Mouse (Mus musculus): ENCODE results near the gene Prrc2a. TPM values are rescaled to one million over a fixed set of nuclear protein-coding genes. Genes with fewer than 3 reads are reported as not detected.

Gene Prrc2a
- polyA plus RNA-seq, 1 experiment from 2014 or later: 173 TPM

DNA sequence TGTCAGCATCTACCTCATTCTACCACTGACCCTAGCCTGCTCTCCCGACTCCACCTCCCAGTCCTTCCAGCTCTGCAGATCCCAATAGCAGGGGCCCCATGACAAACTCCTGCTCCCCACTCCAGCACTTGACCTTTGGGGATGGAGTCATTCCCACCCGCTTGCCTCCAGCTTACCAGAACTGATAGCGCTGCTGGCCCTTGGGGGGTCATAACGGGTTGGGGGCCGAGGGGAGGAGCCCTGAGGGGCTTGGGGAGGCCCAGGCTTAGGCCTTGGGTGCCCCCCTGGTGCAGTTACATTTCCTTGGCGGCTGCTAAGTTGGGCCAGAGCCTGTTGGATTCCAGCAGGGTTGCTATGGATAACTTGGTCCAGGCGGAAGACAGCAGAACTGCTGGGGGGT lies 10.1 kb downstream of the Prrc2a start:
- Histone ChIP-seq H3K27me3 (ENCODE audit: low read depth, poor library complexity, severe bottlenecking) (no peaks in the 10 kb centered on the region), H3K36me3 (peaks cover 99% of the 10 kb centered on the region), H3K9me3 (replicated peaks) (no peaks in the 10 kb centered on the region), H3K27ac (replicated peaks) (no peak overlapping the region), H3K4me1 (no peaks in the 10 kb centered on the region), H3K4me3 (no peak overlapping the region)
- 82% methylated on average over 7 of the region's 7 CpGs for WGBS
- DNase-seq (ENCODE audit: low spot score): no peak

DNA sequence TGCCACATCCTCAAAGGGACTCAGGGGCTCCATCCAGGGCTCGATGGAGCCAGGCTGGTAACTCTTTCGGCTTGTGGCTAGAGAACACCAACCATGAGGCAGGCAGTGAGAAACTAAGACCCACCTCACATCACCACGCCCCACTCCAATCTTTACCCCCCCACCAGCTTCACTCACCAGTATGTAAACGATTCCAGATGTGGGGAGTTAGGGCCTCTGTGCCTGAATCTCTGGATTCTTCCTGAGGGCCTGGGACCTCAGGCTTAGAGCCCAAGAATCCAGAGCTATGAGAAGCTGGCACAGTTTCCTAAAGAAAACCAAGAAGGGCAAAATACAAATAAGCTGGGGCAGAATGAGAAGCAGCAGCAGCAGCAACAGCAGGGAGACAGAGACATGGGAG lies 10.8 kb downstream of the Prrc2a start:
- Histone ChIP-seq H3K27ac (replicated peaks) (no peak overlapping the region), H3K9me3 (replicated peaks) (no peaks in the 10 kb centered on the region), H3K36me3 (peaks cover 99% of the 10 kb centered on the region), H3K4me1 (no peaks in the 10 kb centered on the region), H3K4me3 (no peak overlapping the region), H3K27me3 (ENCODE audit: low read depth, poor library complexity, severe bottlenecking) (no peaks in the 10 kb centered on the region)
- no peak for DNase-seq (ENCODE audit: low spot score)
- 88% methylated on average over 4 of the region's 4 CpGs for WGBS

DNA sequence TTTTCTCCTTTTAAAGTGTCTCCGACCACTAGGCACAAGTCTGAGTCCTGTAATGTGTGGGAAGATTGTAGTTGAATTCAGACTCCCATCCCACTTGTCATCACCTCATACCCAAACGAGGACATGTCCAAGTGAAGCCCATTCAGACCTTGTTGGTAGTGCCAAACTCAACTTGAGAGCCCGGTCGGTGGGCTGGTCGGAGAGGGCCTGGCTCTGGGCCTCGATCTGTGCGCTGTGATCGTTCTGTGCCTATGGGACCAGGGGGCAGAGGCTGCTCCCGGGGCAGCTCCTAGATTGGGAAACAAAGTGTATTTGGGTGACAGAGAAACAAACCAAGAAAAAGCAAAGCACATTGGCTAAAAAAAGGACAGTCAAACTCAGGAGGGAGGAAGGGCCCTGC lies 11.6 kb downstream of the Prrc2a start:
- no peaks in the 10 kb centered on the region for H3K4me1 ChIP-seq
- DNase-seq (ENCODE audit: low spot score): no peak
- WGBS: 92% methylated on average over 9 of the region's 9 CpGs

DNA sequence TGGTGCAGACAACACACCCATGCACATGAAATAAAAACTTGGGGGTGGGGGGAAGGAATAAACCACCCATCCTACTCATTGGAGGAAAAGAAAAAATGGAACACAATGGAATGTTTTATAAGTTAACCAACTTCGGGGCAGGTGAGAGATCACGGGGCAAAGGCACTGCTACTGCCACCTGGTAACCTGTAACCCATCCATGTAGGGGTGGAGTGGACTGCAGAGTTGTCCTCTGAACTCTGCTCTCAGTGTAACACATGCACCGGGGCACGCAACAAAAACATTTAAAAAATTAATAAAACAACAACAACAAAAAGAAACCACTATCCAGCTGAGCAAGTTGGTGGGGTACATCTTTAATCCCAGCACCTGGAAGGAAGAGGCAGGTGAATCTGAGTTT lies 12.6 kb downstream of the Prrc2a start:
- Histone ChIP-seq H3K4me1 (no peaks in the 10 kb centered on the region), H3K27me3 (ENCODE audit: low read depth, poor library complexity, severe bottlenecking) (no peaks in the 10 kb centered on the region), H3K9me3 (replicated peaks) (no peaks in the 10 kb centered on the region), H3K27ac (replicated peaks) (no peak overlapping the region), H3K4me3 (no peak overlapping the region), H3K36me3 (peaks cover 99% of the 10 kb centered on the region)
- no peak for DNase-seq (ENCODE audit: low spot score)
- WGBS: 93% methylated on average over 4 of the region's 4 CpGs

More for the DNA sequence above, 11.6 kb downstream of the Prrc2a start:
- Histone ChIP-seq H3K36me3 (peaks cover 99% of the 10 kb centered on the region), H3K9me3 (replicated peaks) (no peaks in the 10 kb centered on the region), H3K27me3 (ENCODE audit: low read depth, poor library complexity, severe bottlenecking) (no peaks in the 10 kb centered on the region), H3K27ac (replicated peaks) (no peak overlapping the region), H3K4me3 (no peak overlapping the region)

DNA sequence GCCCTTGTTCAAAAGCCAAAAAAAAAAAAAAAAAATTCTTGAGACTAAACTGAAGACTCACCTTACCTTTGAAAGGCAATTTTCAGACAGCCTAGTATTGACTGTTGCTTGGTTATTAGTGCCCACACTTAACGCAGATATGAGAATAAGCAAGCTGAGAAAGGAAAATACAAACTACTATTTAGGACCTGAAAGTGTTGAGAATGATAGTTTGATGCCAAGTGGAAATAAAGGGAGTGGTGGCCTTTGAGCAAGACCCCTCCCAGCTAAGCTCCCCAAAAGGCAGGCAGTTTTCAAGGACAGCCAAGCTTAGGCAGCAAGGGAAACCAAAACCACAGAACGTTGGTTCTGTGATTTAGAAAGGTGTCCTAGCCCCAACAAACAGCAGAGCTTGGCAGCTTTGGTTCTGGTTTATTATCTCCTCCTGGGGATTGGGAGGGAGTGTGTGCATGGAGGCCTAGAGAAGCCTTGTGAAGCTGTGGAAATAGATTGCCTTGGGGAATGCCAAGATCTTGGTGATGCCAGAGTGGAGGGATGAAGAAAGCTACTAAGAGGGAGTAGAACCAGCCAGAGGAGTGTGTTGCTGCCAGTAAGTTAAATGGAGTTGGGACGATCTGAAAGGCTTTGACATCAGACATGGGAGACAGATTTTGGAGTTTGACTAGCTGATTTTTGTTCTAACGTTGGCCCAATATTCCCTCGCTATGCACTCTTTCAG lies 16.6 kb downstream of the Prrc2a start:
- H3K4me3 ChIP-seq: no peak overlapping the region
- H3K9me3 ChIP-seq (replicated peaks): peaks cover 6% of the 10 kb centered on the region
- peaks cover 99% of the 10 kb centered on the region for H3K36me3 ChIP-seq
- no peaks in the 10 kb centered on the region for H3K27me3 ChIP-seq (ENCODE audit: low read depth, poor library complexity, severe bottlenecking)
- no peak overlapping the region for H3K27ac ChIP-seq (replicated peaks)
- no peak for DNase-seq (ENCODE audit: low spot score)
- no peaks in the 10 kb centered on the region for H3K4me1 ChIP-seq
- 80% methylated on average over 5 of the region's 5 CpGs for WGBS

DNA sequence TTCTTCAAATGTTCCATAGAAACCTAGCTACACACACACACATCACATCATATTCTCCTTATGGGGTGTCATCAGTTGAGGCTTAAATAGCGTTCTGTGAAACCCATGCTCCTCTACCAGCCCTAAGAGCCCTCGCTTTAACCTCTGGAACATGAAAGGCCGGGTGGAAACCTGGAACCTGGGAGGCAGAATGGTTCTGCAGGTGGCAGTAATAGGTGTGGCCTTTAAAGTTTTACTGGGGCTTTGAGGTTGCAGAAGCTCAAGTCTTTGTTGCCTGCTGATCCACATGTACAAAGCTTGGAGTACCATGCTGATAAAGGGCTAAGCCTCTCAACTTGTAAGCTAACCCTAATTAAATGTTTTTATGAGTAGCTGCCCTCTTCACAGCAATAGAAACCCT lies 17.3 kb downstream of the Prrc2a start:
- DNase-seq (ENCODE audit: low spot score): no peak
- Histone ChIP-seq H3K4me3 (no peak overlapping the region), H3K4me1 (no peaks in the 10 kb centered on the region), H3K9me3 (replicated peaks) (peaks cover 13% of the 10 kb centered on the region), H3K27ac (replicated peaks) (no peak overlapping the region), H3K36me3 (peaks cover 99% of the 10 kb centered on the region), H3K27me3 (ENCODE audit: low read depth, poor library complexity, severe bottlenecking) (no peaks in the 10 kb centered on the region)
- WGBS: 59% methylated on average over 3 of the region's 3 CpGs

DNA sequence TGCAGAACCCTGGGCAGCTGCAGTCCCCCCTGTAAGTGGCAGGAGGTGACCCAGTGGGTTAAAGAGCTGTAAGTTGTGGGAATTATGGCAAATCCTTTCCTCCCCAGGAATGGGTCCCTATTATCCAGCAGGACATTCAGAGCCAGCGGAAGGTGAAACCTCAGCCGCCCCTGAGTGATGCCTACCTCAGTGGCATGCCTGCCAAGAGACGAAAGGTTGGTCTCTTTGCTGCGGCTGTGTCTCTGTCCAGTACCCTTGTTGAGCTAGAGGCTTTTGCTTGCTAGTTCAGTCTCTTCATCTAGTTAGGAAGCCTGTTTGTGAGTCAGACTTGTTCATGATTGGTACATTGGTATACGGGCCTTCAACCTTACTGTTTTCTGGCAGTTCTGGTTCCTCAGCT lies 18.6 kb downstream of the Prrc2a start:
- peaks cover 13% of the 10 kb centered on the region for H3K9me3 ChIP-seq (replicated peaks)
- WGBS: 92% methylated on average over 5 of the region's 5 CpGs
- no peak overlapping the region for H3K27ac ChIP-seq (replicated peaks)
- DNase-seq (ENCODE audit: low spot score): no peak
- H3K4me1 ChIP-seq: no peaks in the 10 kb centered on the region
- H3K4me3 ChIP-seq: no peak overlapping the region
- no peaks in the 10 kb centered on the region for H3K27me3 ChIP-seq (ENCODE audit: low read depth, poor library complexity, severe bottlenecking)
- H3K36me3 ChIP-seq: peaks cover 99% of the 10 kb centered on the region

DNA sequence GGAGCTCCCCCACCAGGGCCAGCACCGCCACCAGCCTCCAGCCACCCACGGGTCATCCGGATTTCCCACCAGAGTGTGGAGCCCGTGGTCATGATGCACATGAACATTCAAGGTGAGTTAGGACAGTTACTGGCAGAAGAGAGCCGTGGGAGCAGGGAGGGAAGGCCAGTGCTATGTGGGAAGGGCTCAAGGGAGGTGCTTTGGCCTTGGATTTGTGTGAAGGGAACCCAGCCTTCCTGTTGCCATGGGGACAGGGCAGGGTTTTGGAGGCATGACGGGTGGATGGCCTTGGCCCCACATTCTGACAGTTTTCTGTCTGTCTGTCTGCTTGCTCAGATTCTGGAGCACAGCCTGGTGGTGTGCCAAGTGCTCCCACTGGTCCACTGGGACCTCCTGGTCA lies 22.7 kb downstream of the Prrc2a start:
- Histone ChIP-seq H3K36me3 (peaks cover 97% of the 10 kb centered on the region), H3K27me3 (ENCODE audit: low read depth, poor library complexity, severe bottlenecking) (no peaks in the 10 kb centered on the region), H3K4me3 (no peak overlapping the region), H3K4me1 (peaks cover 10% of the 10 kb centered on the region), H3K27ac (replicated peaks) (no peak overlapping the region), H3K9me3 (replicated peaks) (peaks cover 13% of the 10 kb centered on the region)
- WGBS: 89% methylated on average over 6 of the region's 6 CpGs
- no peak for DNase-seq (ENCODE audit: low spot score)

DNA sequence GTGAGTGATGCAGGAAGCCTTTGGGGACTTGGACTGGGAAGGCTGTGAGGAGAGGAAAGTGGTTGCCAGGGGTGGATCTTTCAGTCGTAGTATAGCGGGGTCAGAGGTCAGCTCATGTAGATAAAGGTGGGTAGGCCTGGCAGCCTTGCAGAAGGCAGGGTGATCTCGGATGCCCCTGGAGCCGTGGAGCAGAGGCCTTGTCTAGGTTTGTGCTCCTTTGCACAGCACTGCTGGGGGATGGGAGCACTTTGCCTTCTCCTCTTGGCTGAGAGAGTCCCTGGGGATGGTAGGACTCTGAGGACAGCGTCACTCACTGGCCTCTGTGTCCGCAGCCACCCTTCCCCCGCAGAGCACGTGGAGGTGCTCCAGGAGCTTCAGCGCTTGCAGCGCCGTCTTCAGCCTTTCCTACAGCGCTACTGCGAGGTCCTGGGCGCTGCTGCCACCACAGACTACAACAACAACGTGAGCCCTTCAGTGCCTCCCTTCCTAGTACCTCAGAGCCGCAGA lies 24.2 kb downstream of the Prrc2a start:
- no peaks in the 10 kb centered on the region for H3K27me3 ChIP-seq (ENCODE audit: low read depth, poor library complexity, severe bottlenecking)
- DNase-seq (ENCODE audit: low spot score): no peak
- WGBS: 85% methylated on average over 16 of the region's 16 CpGs
- H3K9me3 ChIP-seq (replicated peaks): peaks cover 13% of the 10 kb centered on the region
- H3K4me3 ChIP-seq: no peak overlapping the region
- H3K27ac ChIP-seq (replicated peaks): no peak overlapping the region
- H3K36me3 ChIP-seq: peaks cover 83% of the 10 kb centered on the region
- peaks cover 20% of the 10 kb centered on the region for H3K4me1 ChIP-seq

DNA sequence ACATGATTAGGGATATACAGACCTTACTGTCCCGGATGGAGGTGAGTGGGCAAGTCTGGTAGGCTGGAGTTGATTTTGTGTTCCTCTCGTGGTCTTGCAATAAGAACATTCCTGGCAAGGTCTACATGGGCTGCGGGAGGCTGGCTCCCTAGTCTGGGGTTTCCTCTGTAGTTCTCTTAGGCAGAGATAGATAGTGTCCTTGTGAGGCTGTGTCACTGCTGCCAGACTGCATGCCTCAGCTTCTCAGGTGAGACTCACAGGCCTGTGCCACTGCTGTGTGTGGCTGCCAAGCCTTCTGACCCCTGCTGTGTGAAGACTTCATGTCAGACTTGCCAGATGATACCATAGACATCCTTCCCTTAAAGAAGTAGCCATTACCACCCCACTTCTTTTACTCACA lies 25.4 kb downstream of the Prrc2a start:
- Histone ChIP-seq H3K27me3 (ENCODE audit: low read depth, poor library complexity, severe bottlenecking) (no peaks in the 10 kb centered on the region), H3K27ac (replicated peaks) (no peak overlapping the region), H3K4me1 (peaks cover 20% of the 10 kb centered on the region), H3K36me3 (peaks cover 70% of the 10 kb centered on the region), H3K4me3 (0 out of 2 replicates have a peak overlapping the region, but pooled peaks have one; percentile 9), H3K9me3 (replicated peaks) (peaks cover 13% of the 10 kb centered on the region)
- WGBS: 93% methylated on average over 3 of the region's 3 CpGs
- DNase-seq (ENCODE audit: low spot score): no peak

DNA sequence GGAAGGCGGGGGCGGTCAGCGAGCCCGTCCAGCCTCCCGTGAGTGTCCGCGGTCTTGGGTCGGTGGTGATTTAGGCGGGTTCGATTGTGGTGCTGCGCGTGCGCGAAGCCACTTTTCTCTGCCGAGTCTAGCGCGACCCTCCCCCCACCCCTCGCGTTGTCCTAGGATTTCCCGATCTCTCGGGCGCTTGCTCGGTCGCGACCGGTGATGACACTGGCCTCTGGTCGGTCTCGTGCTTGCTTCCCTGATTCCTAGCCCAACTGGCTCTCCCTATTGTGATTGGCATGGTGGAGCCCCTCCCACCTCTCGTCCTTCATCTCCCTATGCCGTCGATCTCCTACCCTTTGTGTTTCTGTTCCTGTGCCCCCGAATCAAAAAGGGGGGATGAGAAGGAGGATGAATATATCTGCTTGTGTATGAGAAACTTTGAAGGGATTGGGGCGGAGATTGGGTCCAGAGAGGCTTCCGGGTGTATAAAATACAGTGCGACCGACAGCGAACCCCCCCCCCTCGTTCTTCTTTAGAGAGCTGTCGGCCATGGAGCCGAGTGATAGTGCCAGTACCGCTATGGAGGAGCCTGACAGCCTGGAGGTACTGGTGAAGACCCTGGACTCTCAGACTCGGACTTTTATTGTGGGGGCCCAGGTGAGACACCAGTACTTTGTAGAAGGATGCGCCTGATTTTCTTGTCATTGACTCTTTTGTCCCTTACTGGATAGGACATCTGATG lies 28.9 kb downstream of the Prrc2a start:
- WGBS: 1% methylated on average over 42 of the region's 43 CpGs
- DNase-seq (ENCODE audit: low spot score): no peak

DNA sequence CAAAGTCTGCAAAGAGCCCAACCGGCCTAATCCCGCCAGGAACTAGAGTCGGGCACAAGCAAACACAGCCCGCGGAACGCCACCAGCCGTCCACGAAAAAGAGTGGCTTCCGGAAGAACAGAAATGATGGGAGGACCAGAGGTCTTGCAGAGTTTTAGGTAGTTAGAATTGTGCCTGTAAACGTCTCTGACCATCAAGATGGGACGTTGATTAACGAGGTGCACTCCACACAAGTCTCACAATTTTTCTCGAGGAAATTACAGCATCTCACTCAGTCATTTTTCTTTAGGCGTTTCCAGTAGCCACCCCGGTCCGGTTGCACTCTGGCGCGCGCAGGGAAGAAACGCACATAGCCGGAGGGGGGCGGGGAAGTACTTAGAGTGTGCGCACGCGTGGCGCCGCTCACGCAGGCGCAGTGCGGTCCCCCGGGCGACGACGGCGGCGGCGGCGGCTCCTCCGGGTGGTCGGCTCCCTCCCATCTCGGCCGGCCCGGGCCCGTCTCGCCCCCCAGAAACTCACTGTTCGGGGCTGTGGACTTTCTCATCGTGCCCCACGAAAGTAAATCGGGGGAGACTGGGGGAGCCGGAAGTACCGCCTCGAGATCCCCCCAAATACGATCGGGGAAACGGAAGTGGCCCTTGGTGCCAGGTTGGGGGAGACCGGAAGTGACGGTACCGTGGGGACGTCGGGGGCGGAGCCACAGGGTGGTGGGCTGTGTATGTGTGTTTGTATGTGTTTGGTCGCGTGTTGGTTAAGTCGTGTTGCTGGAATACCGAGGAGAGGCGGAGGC lies 29.7 kb downstream of the Prrc2a start, which contains the start of gene Bag6:
TSS of gene Bag6 (plus strand) at position 378 of the 790 bp plus-strand sequence.
- DNase-seq (ENCODE audit: low spot score): peak; percentile 93
- Histone ChIP-seq H3K4me1 (peaks cover 23% of the 10 kb centered on the region), H3K4me3 (peak within 1 kb of the TSS; percentile 86), H3K36me3 (peaks cover 34% of the 10 kb centered on the region), H3K9me3 (replicated peaks) (no peaks in the 10 kb centered on the region), H3K27ac (replicated peaks) (peak within 1 kb of the TSS; percentile 99), H3K27me3 (ENCODE audit: low read depth, poor library complexity, severe bottlenecking) (no peaks in the 10 kb centered on the region)
- under 1% methylated on average over 66 of the region's 66 CpGs for WGBS

More for the DNA sequence above, 28.9 kb downstream of the Prrc2a start:
- Histone ChIP-seq H3K27ac (replicated peaks) (peak overlapping the region; percentile 99), H3K27me3 (ENCODE audit: low read depth, poor library complexity, severe bottlenecking) (no peaks in the 10 kb centered on the region), H3K4me1 (peaks cover 23% of the 10 kb centered on the region), H3K4me3 (peak overlapping the region; percentile 86), H3K9me3 (replicated peaks) (no peaks in the 10 kb centered on the region), H3K36me3 (peaks cover 39% of the 10 kb centered on the region)

Measured in midbrain, embryonic 10.5 days (tissue).